Mouse (Mus musculus) kidney, postnatal 0 days (tissue): ENCODE measurements around the gene Uggt2. TPM values are rescaled to one million over a fixed set of nuclear protein-coding genes. Genes with fewer than 3 reads are reported as not detected.

ENCODE experiments used
- ATAC-seq: fragments of 200-750 bp; cut with Nextera tagmentation; replicated peaks from 2 replicates; pipeline ENCODE4 v1.8.0; 2017; ENCODE audit warnings: low read depth, moderate number of reproducible peaks, moderate TSS enrichment, moderate library complexity; ENCODE audit not compliant: low FRiP score
- DNase-seq: peaks from one replicate; pipeline ENCODE4 v3.0.0-alpha.2; 2016; ENCODE audit warnings: low spot score
- H3K27ac ChIP-seq: fragments of 300-500 bp; sonication (generic); 2 replicates; pipeline ENCODE4 v1.5.1; 2014; ENCODE audit warnings: mild to moderate bottlenecking
- H3K27me3 ChIP-seq: fragments of 300-500 bp; sonication (generic); 2 replicates; pipeline ENCODE4 v1.6.1; 2014; ENCODE audit warnings: low read length, mixed read lengths; ENCODE audit not compliant: insufficient read depth
- H3K36me3 ChIP-seq: fragments of 300-500 bp; sonication (generic); 2 replicates; pipeline ENCODE4 v1.6.1; 2014; ENCODE audit warnings: low read length, mixed read lengths; ENCODE audit not compliant: insufficient read depth
- H3K4me1 ChIP-seq: fragments of 300-500 bp; sonication (generic); replicated peaks from 2 replicates; pipeline ENCODE4 v1.6.1; 2014; ENCODE audit warnings: antibody characterized with exemption, low read length, mixed read lengths; ENCODE audit not compliant: insufficient read depth
- H3K4me2 ChIP-seq: fragments of 300-500 bp; sonication (generic); 2 replicates; pipeline ENCODE4 v1.6.1; 2014; ENCODE audit warnings: mild to moderate bottlenecking, low read length, moderate library complexity, mixed read lengths
- H3K4me3 ChIP-seq: fragments of 300-500 bp; sonication (generic); replicated peaks from 2 replicates; pipeline ENCODE4 v1.5.1; 2014; ENCODE audit warnings: low read depth, low read length
- H3K9ac ChIP-seq: fragments of 300-500 bp; sonication (generic); 2 replicates; pipeline ENCODE4 v1.6.1; 2014; ENCODE audit warnings: low read depth, low read length
- H3K9me3 ChIP-seq: fragments of 300-500 bp; sonication (generic); replicated peaks from 2 replicates; pipeline ENCODE4 v1.6.1; 2016; ENCODE audit warnings: low read length, inconsistent platforms, mixed read lengths
- CTCF ChIP-seq: IDR thresholded peaks from 2 replicates; pipeline ENCODE4 v1.5.1; 2016; ENCODE audit warnings: antibody characterized with exemption, low read depth, mild to moderate bottlenecking, moderate library complexity
- WGBS: fragments of 180-500 bp; shearing (Covaris S2); extraction: QIAGEN DNeasy Blood & Tissue Kit; methylation state at CpG from one replicate; pipeline ENCODE4 v1.1.7; 2014; 5-methylcytosine and 5-hydroxymethylcytosine counted together
- polyA plus RNA-seq: library from polyadenylated mRNA; unstranded; fragments of >200 nt; fragmentation: Nextera tagmentation; extraction: Ambion mirVana; gene quantifications from 2 replicates; pipeline ENCODE4 v1.2.1, GENCODE M21; 2015

The Uggt2 gene
- polyA plus RNA-seq = 8.5 and 9.2 TPM in 2 replicates

GRCm38 (mm10) chr14:119098851-119099569 lies at the start of gene Uggt2:
Uggt2 (minus strand) TSS chr14:119099430.
- no peaks in the 10 kb centered on the region for H3K4me1 ChIP-seq
- H3K4me3 ChIP-seq = peak within 1 kb of the TSS; percentile 87
- peak within 1 kb of the TSS; percentile 83 for H3K9ac ChIP-seq
- no peaks in the 10 kb centered on the region for H3K9me3 ChIP-seq
- peak; percentile 91 for DNase-seq
- peak; percentile 93 for ATAC-seq
- H3K4me2 ChIP-seq = peak within 1 kb of the TSS; percentile 96
- TF ChIP-seq CTCF = peak; percentile 68
- no peaks in the 10 kb centered on the region for H3K36me3 ChIP-seq
- H3K27me3 ChIP-seq = no peaks in the 10 kb centered on the region
- under 1% methylated on average over 71 of the region's 72 CpGs for WGBS
- peak within 1 kb of the TSS; percentile 70 for H3K27ac ChIP-seq

GRCm38 (mm10) chr14:119139381-119139950 lies 40.2 kb upstream of the Uggt2 start:
- H3K4me2 ChIP-seq = peak overlapping the region; percentile 98
- ATAC-seq = no peak
- 48% methylated on average over 9 of the region's 9 CpGs for WGBS
- no peak for DNase-seq
- H3K9me3 ChIP-seq = no peaks in the 10 kb centered on the region
- H3K4me3 ChIP-seq = 0 out of 2 replicates have a peak overlapping the region, but pooled peaks have one; percentile 65
- peaks cover 29% of the 10 kb centered on the region for H3K27me3 ChIP-seq
- no peak overlapping the region for H3K9ac ChIP-seq
- 0 out of 2 replicates have a peak, but pooled peaks cover 3% of the 10 kb centered on the region for H3K4me1 ChIP-seq
- no peak overlapping the region for H3K27ac ChIP-seq
- H3K36me3 ChIP-seq = no peaks in the 10 kb centered on the region
- TF ChIP-seq CTCF = no peak

- Histone ChIP-seq H3K27ac (no peak overlapping the region), H3K4me3 (peak overlapping the region; percentile 65), H3K36me3 (no peaks in the 10 kb centered on the region), H3K9me3 (no peaks in the 10 kb centered on the region), H3K4me2 (peak overlapping the region; percentile 98), H3K9ac (no peak overlapping the region), H3K4me1 (0 out of 2 replicates have a peak, but pooled peaks cover 3% of the 10 kb centered on the region), H3K27me3 (peaks cover 29% of the 10 kb centered on the region)
- no peak for TF ChIP-seq CTCF
- under 1% methylated on average over 20 of the region's 20 CpGs for WGBS
- ATAC-seq (no peak; the same call in 1 of the 2 replicates), DNase-seq (no peak)
Observed at GRCm38 (mm10) chr14:119138786-119139100, 39.5 kb upstream of the Uggt2 start.

DNA sequence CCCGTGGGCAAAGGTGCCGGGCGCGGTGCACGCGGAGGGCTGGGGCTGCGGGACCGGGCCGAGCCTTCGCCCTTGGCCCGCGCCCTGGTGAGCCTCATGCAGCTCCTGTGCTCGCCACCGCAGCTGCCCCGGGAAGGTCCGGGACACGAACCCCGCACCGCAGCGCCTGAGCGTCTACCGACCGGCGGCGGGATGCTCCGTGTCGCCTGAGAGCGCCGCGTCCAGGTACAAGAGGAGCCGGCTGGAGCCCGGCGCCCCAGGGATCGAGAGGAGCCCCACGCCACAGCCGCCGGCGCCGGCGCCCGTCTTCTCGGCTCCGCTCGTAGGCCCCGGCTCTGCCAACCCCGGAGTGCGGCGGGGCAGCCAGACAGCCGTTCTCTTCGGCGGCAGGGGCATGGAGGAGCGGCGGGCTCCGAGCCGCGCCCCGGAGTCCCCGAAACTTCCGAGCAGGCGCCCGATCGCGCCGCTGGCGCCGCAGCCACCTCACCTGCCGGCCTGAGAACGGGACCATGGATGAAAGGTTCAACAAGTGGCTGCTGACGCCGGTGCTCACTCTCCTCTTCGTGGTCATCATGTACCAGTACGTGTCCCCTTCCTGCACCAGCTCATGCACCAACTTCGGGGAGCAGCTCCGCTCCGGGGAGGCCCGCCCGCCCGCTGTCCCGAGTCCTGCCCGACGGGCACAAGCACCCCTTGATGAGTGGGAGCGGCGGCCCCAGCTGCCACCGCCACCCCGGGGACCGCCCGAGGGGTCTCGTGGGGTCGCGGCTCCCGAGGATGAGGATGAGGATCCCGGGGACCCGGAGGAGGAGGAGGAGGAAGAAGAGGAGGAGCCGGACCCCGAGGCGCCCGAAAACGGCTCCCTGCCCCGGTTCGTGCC lies 38.9 kb upstream of the Uggt2 start, which contains the start of gene Hs6st3:
Hs6st3 (plus strand) TSS at position 436 of the 880 bp plus-strand sequence.
- Histone ChIP-seq H3K27me3 (peaks cover 29% of the 10 kb centered on the region), H3K9me3 (no peaks in the 10 kb centered on the region), H3K27ac (no peak within 1 kb of the TSS), H3K4me2 (peak within 1 kb of the TSS; percentile 98), H3K4me1 (0 out of 2 replicates have a peak, but pooled peaks cover 3% of the 10 kb centered on the region), H3K4me3 (peak within 1 kb of the TSS; percentile 65), H3K36me3 (no peaks in the 10 kb centered on the region), H3K9ac (peak within 1 kb of the TSS; percentile 53)
- under 1% methylated on average over 95 of the region's 100 CpGs for WGBS
- ATAC-seq (peak; percentile 45; the same call in 1 of the 2 replicates), DNase-seq (no peak)
- no peak for TF ChIP-seq CTCF

GRCm38 (mm10) chr14:119137512-119137905 lies 38.3 kb upstream of the Uggt2 start:
- peak overlapping the region; percentile 53 for H3K9ac ChIP-seq
- ATAC-seq (peak; percentile 78), DNase-seq (peak; percentile 70)
- under 1% methylated on average over 38 of the region's 38 CpGs for WGBS
- H3K27me3 ChIP-seq = peaks cover 29% of the 10 kb centered on the region
- no peaks in the 10 kb centered on the region for H3K36me3 ChIP-seq
- 0 out of 2 replicates have a peak, but pooled peaks cover 3% of the 10 kb centered on the region for H3K4me1 ChIP-seq
- no peak overlapping the region for H3K27ac ChIP-seq
- TF ChIP-seq CTCF = peak; percentile 22; the same call in 1 of the 2 replicates
- H3K9me3 ChIP-seq = no peaks in the 10 kb centered on the region
- peak overlapping the region; percentile 98 for H3K4me2 ChIP-seq
- H3K4me3 ChIP-seq = peak overlapping the region; percentile 65

- no peak overlapping the region for H3K4me2 ChIP-seq
- no peaks in the 10 kb centered on the region for H3K9me3 ChIP-seq
- 95% methylated on average over 2 of the region's 2 CpGs for WGBS
- H3K9ac ChIP-seq = no peak overlapping the region
- H3K27me3 ChIP-seq = no peaks in the 10 kb centered on the region
- H3K27ac ChIP-seq = no peak overlapping the region
- DNase-seq = no peak
- H3K4me1 ChIP-seq = peaks cover 2% of the 10 kb centered on the region; the same call in 1 of the 2 replicates
- TF ChIP-seq CTCF = no peak
- ATAC-seq = peak; percentile 34; the same call in 1 of the 2 replicates
- no peak overlapping the region for H3K4me3 ChIP-seq
- H3K36me3 ChIP-seq = no peaks in the 10 kb centered on the region
Observed at GRCm38 (mm10) chr14:119127330-119127729, 28.1 kb upstream of the Uggt2 start.
